Mouse (Mus musculus) heart, postnatal 36 days (tissue): ENCODE measurements at regions not wholly inside any gene's neighbourhood (a gene's known extent, or its start where the extent isn't known, plus 50 kb on each side); places are given as distances from the start of the nearest gene placed in this dataset.

Source experiments
- DNase-seq, 2 experiments: peaks; one replicate each; pipeline ENCODE4 v3.0.0; 2021 to 2022
- intact Hi-C: fragments of 180-260 bp; cut with DNase I; formaldehyde crosslinking; loops from one replicate; pipeline ENCODE4 v1.15.1; 2025

DNA sequence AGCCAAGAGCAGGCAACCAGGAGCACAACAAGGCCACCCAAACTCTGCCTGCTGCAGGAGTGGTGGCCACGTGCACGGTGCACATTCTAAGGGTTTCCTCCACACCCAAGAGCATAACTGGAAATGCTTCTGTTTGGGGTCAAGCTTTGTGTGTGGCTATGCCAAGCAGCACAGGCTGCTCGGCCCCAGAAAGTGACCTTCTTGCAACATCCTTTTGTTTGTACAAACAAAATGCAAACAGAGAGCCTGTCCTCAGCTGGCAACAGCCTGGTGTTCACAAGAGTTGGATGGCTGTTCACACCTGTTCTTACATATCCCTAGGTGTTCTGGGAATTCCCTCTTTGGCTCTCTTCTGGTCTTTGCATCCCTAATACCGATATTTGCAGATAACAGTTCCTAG is 126.8 kb upstream of the Tle4 start:
- no peak for DNase-seq
- intact Hi-C loops, result no loop called here

DNA sequence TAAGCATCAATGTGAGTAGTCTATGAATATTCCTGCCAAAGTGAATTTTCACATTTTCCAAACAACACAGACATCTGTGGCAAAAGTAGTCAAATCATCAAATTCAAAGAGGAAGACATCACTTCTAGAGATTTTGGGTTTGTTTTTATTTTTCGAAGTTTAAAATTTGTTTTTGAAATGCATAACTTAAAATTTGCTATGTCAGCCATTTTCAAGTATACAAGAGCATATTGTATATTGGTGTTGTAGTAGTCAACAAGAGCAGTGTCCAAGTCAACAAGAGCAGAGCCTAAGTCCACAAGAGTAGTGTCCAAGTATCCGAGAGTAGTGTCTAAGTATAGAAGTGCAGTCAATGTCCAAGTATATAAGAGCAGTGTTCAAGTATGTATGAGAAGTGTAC is 107.9 kb upstream of the Tle4 start:
- no peak for DNase-seq
- intact Hi-C loops, result no loop called here

DNA sequence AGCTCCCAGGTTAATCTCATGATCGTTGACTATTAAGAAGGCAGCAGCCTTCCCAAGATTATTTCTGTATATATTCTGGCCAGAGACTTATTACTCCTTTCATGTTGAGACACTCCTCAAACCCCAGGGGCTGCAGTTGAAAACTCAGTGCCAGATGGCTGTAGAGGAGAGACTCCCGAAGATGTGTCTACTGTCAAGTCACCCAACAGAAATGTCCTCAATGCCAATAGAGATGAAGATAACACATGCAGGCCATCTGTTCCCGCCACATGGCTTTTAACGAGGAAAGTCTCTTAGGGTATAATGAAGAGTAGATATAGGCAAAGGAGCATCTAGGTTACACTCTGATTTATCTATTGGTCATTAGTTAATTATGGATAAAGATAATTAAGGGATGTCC is 103.3 kb upstream of the Tle4 start:
- intact Hi-C loops, result no loop called here
- no peak for DNase-seq

DNA sequence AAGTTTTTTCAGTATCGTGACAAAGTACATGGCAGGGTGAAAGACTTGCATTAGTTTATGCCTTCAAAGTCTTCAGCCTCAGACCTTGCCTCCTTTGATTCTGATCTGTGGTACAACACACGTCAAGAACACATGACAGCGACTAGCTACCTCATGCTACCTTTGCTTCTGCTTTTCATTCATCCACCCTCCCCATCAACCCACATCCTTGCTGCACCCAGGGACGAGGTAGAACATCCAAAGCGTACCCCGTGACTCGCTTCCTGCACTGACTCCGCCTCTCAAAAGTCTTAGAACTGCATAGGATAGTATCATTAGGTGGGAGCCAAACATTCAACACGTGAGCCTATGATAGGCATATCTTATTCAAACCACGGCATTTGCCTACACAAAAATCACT is 97.5 kb upstream of the Tle4 start:
- DNase-seq, result no peak
- intact Hi-C loops, result loop anchor here (10.0 kb wide), 1 partner anchor 711 kb away; no protein-coding TSS in a partner anchor

DNA sequence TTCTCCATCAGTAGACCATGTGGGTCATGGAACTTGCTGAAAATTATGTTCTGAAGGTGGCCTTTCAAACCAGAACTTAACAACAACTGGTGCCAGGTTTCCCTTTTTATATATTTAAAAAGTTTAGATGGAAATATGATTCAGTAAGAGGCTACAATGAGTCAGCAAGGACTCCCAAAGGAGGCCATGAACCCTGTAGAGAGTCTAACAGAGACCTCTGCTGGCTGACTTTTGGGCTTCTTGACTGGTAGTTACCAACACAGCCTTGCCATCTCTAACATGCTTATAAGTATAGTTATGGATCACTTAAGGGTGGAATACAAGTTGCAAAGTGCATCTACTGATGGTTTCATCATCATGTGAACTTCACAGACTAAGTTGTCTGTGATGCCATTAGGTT is 94.3 kb upstream of the Tle4 start:
- peak; percentile 8 to 13 for DNase-seq
- intact Hi-C loops, result loop anchor here (10.0 kb wide), 1 partner anchor 707 kb away; no protein-coding TSS in a partner anchor

DNA sequence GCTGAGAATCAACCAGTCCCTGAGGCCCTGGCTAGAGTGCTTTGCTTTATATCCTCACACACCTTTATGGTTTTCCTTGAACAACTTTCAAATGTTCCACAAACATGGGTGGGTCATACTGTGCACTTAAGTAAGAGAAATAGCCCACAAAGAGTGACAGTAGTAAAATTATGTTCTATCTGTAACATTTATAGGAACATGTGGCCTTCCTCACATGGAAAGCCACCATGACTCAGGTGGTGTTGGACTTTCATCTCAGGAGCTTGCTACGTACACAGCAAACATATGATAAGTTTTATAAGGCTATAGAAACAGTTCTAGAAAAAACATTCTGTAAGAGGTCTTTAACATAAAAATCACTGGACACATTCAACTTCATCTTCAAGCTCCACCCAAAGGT is 87.8 kb upstream of the Tle4 start:
- intact Hi-C loops, result loop anchor here (10.0 kb wide), 1 partner anchor 301 kb away; no protein-coding TSS in a partner anchor
- no peak for DNase-seq

DNA sequence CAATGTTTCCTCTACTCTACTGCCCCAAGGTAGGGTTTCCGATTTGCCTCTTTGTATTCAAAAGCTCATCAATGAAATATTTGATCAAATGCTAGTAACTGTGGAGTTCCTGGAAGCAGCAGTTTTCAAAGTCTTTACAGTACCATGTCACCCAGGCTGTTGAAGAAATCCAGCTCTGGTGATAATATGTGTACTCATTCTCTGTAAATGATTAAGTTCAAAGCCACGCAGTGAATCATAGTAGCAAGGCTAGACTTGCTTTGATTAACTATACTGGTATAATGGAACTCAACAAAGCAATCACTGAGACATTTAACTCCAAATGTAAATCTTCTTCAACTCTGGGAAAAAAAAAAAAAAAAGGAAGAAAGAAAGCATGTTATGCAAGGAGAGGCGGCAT is 86.8 kb upstream of the Tle4 start:
- intact Hi-C loops, result loop anchor here (10.0 kb wide), 1 partner anchor 300 kb away; no protein-coding TSS in a partner anchor
- no peak for DNase-seq

DNA sequence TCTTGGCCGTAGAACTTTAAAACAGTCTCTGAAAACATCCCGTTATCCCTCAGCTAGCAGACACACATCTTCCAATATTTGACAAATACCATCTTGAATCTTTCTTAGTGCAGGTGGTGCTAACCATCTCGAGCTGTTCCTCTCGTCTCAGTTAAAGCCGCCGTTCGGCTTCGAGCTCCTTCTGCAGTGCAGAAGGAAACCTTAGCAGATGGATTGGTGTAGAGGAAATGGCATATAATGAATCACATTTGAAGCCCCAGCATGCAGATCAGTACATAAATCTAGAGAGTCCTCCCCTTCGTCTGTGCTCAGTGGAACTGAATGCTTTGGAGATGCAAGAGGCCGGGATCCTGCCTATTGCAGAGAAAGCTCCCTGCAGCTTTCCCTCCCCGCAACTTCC is 83.5 kb upstream of the Tle4 start:
- no peak for DNase-seq
- intact Hi-C loops, result loop anchor here (10.0 kb wide), 1 partner anchor 297 kb away; no protein-coding TSS in a partner anchor

DNA sequence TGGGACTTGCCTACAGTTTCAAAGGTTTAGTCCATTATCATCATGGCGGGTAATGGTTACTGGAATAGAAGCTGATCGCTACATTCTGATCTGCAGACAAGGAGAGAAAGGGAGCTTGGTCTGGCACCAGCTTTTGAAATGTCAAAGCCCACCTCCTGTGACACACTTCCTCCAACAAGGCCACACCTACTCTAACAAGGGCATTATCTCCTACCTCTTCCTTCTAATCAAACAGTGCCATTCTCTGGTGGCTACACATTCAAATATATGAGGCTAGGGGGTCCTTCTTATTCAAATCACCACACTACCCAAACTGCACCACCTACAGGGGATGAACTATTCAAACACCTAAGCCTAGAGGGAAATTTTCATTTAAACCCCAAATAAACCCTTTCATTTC is 81.9 kb upstream of the Tle4 start:
- DNase-seq, result no peak
- intact Hi-C loops, result loop anchor here (10.0 kb wide), 2 partner anchors 255 to 295 kb away; no protein-coding TSS in a partner anchor

DNA sequence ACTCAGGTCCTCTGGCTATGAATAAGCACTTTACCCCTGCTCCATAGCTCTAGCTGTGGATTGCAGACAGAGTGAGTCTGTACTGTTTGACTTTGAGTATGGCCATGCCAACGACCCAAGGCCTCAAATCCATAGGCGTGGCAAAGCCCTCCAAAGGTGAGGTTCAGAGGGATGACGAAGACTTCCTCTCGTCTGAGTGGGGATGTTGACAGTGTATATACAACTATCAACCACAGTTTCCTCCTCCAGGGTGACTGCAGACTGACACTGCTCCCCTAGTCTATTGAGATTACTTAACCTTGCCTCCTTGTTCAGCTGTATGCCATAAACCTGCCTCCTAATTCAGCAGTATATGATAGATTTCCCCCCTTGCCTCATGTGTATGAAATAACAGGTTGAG is 80.7 kb upstream of the Tle4 start:
- no peak for DNase-seq
- intact Hi-C loops, result loop anchor here (10.0 kb wide), 1 partner anchor 254 kb away; no protein-coding TSS in a partner anchor

DNA sequence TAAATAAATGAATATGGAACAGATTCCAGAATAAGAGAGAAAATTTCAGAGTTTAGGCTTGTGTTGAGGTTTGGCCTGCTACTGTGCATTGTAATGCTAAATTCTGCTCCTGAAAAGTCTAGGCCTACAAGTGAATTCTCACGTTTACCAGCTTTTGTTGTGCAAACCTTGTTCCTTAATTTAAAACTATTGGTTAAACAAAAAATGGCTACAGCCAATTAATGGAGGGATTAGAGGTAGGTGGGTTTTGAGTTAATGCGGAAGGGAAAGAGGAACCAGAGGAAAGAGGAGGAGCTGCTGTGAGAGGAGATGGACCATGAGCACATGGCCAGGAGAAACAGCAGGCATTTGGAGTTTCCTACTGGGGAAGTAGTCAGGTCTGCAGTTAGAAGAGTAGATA is 79.1 kb upstream of the Tle4 start:
- no peak for DNase-seq
- intact Hi-C loops, result loop anchor here (10.0 kb wide), 1 partner anchor 252 kb away; no protein-coding TSS in a partner anchor

DNA sequence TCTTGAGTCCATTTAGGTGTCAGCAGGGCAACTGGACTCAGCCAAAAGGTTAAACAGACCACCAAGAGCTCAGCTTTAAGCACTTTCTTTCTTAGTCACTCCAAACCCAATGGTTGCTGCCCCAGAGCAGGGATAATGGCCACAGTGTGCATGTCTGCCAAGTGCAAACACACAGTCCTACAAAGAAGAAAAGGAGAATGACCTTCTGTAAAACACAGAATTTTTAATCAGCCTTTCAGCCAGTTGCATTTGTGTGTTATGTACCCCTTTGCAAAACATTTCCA is 72.9 kb upstream of the Tle4 start:
- intact Hi-C loops, result loop anchor here (10.0 kb wide), 1 partner anchor 246 kb away; no protein-coding TSS in a partner anchor
- no peak for DNase-seq

DNA sequence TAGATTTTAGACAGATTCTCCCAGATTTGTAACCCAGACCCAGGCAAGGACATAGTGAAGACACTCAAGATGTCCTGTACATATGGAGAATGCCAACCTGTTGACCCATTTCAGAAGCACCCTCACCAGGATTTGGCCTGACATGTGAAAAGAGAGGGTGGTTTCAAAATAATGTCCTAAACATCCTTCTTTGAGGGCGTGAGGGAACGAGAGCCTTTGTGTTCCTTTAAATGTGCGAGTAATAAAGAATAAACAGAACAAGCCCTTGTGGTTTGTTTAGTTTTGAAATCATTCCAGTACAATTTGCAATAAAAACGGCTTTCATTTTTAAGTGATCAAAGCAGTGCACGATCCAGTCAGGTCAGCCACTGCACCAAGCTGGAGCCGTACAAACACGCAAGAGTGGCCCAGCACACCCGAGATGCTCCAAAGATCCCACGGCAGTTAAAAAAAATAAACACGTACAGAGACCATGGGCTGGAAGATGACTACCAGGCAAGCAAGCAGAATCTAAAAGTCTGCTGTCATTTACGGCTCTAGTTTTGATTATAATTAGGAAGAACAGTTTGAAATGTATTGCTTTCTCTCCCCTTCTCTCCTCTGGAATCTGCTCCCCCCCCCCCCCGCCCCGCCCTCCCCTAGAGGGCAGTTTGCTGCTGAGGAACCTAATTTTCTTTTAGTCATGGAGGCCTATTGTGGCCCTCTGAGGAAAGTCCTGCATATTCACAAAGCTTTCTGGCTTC is 72.4 kb upstream of the Tle4 start:
- no peak for DNase-seq
- intact Hi-C loops, result loop anchor here (10.0 kb wide), 1 partner anchor 245 kb away; no protein-coding TSS in a partner anchor

DNA sequence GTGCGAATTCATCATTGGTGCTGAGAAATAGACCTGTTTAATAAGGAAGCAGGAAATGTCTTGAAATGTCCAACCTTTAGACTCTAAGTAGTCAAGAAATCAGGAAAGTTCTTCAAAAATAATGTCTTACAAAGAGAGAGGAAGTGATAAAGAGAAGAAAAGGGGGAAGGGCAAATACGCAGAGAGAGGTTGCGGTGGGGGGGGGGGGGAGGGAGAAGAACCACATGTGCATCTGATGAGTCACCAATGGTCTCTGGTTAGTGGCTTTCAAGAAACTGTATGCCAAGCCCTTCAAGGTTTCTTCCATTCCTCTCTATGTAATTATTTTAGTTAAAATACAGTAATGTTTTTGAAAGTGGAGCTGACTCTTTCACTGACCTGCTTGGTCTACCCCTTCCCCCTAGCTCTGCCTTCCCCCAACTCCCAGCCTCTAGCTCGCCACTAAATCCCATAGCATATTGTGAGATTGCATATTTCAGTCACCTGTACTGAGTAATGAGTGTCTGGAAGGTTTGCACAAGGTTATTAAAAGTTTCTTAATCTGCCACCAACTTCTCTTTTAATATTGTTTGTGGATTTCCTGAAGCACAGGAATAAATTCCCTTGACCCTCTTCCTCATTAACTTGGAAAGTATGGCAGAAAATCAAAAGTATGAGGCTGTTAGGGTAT is 70.8 kb upstream of the Tle4 start:
- intact Hi-C loops, result no loop called here
- DNase-seq, result no peak

DNA sequence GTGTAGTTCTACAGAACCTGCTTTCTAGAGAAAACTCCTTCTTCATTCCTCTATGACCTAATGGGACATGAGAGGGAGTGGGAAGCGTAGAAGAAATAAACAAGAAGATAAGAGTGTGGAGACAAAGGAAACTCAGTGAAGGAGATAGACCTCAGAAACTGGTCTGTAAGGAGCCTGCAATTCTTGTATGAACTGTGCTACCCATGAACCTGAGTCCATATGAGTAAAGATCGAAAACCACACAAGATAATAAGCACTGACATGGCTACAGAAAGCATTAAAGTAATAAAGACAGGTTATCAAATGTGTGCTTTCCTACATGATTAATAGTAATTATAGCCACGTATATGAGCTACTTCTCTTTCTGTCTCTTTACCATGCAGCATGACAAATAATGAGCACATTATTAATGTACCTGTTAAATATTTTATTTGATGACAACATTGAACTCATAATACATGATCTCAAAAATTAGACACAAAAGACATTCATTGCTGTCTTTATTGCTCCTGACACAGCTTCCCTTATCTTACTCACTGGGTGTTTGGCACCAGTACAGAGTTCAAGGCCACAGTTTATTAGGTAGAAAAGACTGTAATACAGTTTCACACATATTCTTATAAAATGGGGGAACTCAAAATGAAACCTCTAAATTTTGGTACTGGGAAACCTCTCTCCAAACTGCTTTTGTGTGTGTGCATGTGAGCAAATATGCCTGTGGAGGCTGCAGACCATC is 67.0 kb upstream of the Tle4 start:
- intact Hi-C loops, result no loop called here
- DNase-seq, result no peak

DNA sequence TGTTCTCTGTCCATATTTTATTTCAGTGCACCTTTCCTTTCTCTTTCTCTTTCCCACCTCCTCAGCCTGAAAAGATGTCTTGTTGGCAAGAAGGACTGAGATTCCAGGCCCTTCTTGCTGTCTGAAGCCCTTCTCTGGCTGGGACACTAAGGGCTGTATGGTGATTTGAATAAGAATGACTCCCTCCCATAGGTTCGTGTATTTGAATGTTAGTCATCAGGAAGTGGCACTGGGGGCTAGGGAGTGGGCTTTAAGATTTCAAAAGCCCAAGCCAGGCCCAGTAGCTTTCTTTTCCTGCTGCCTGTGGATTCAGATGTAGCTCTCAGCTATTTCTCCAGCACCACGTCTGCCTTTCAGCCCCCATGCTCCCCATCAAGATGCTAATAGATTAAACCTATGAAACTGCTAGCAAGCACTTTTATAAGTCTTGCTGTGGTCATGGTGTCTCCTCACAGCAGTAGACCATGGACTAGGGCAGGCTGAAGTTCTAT is 66.3 kb upstream of the Tle4 start:
- DNase-seq, result no peak
- intact Hi-C loops, result no loop called here

DNA sequence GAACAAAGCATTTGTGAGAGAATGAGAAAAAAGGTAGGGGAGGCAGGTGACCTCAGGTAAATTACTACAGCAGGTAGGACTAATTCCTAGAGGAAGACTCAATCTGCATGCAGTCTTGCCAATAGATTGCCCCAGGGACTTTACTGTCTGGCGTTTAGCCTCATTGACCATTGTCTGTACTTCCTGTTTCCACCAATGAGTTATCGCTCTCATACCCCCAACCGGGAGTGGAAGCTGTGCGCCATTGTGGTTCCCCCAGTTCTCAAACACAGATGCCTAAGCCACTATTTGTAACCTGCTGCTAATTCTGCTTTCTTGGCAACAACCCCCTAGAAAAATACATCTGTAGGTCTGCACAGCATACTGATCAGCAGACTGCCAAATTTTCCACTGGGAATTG is 65.5 kb upstream of the Tle4 start:
- DNase-seq, result no peak
- intact Hi-C loops, result no loop called here

DNA sequence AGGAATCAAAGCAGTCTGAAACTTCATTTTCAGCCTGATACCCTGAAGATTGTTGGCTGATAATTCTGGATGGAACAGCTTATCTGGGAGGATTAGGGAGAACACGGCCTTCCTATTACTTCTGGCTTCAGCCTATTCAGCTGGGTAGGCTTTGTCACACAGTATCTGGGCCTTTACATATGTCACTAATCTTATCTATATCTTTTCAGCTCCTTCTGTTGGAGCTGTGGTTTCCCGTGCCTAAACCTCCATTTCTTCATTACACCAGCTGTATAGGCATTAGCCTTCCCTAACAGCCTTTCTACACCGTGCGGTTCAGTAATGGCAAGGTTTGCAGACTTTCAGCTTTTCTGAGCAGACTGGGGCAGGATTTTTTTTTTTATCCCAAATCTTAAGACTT is 61.9 kb upstream of the Tle4 start:
- intact Hi-C loops, result no loop called here
- no peak for DNase-seq

DNA sequence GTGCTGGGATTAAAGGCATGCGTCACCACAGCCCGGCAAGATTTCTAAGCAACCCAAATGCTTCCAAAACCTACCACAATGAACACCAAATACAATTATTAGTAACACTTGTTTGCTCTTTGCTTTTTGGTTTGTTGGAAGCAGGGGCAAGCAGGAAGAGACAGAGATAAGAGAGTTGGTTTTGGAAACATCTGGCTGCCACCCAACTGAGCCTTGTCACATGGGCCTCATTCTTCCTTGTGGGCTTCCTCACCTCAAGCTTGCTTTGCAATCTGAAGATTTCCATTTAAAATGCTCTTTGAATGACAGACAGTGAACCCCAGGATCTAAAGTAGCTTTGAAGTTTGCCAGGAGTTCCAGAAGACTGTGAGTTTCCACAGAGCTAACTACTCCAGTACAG is 60.6 kb upstream of the Tle4 start:
- DNase-seq, result no peak
- intact Hi-C loops, result no loop called here

DNA sequence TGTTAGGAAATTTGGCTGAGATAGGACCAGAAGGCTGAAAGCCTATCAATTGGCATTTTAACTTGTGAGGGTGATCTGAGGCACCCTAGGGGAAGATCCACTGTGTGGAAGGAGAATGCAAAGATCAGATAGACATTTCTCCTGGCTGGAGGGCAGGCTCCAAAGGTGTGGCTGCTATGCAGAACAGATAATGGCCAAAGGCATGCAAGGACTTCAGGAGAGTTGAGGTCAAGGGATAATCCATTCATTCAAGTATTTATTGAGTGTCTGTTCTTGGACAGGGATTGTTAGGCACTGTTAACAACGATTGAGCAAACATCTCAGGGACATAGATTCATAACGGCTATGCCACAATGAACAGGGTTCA is 58.2 kb upstream of the Tle4 start:
- no peak for DNase-seq
- intact Hi-C loops, result no loop called here

DNA sequence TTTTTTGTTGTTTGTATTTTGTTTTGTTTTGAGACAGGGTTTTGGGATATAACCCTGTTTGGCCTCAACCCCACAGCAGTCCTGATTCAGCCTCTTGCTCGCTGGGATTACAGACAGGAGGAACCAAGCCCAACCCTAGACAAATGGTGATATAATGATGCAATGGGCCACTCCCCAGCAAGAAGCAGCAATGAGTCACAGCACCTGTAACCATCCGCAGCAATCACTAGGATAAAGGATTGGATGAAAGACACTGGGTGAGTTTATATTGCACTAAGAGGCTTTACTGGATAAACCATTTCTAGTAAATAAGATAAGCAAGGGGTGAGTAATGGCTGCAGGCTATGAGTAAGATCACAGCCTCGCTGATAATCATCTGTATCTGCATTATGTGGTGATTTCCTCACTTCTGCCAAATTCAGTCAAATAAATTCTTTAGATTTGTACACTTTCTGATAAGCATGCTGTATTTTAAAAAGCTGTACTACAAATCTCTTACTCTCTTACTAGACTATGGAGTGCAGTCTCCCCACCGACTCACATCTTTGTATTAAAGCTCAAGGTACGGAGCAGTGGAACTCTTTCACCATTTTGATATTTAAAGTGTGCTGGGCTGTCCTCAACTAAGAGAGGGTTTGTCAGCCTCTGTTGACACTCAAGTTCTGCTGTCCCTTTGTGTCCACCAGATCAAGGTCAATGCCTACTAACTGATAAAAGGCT is 57.6 kb upstream of the Tle4 start:
- intact Hi-C loops, result no loop called here
- DNase-seq, result no peak
